Mouse (Mus musculus) limb, embryonic 14.5 days (tissue): ENCODE measurements around the gene Pald1. TPM values are rescaled to one million over a fixed set of nuclear protein-coding genes. Genes with fewer than 3 reads are reported as not detected.

Experiments used
- ATAC-seq: fragments of 200-750 bp; cut with Nextera tagmentation; 2 replicates; pipeline ENCODE4 v1.8.0; 2017; ENCODE audit warnings: low read depth, moderate number of reproducible peaks, moderate TSS enrichment; ENCODE audit not compliant: low FRiP score
- DNase-seq: peaks from one replicate; pipeline ENCODE4 v3.0.0-alpha.2; 2015; ENCODE audit warnings: low spot score
- H3K27ac ChIP-seq: fragments of 300-500 bp; sonication (generic); replicated peaks from 2 replicates; pipeline ENCODE4 v1.5.1; 2014; ENCODE audit warnings: low read depth, mild to moderate bottlenecking, low read length, moderate library complexity, mixed read lengths
- H3K27me3 ChIP-seq: fragments of 300-500 bp; sonication (generic); 2 replicates; pipeline ENCODE4 v1.6.1; 2014; ENCODE audit warnings: low read length, mixed read lengths; ENCODE audit not compliant: control insufficient read depth, insufficient read depth
- H3K36me3 ChIP-seq: fragments of 300-500 bp; sonication (generic); 2 replicates; pipeline ENCODE4 v1.6.1; 2014; ENCODE audit warnings: mild to moderate bottlenecking, low read length, moderate library complexity, mixed read lengths; ENCODE audit not compliant: control insufficient read depth, insufficient read depth
- H3K4me1 ChIP-seq: fragments of 300-500 bp; sonication (generic); 2 replicates; pipeline ENCODE4 v1.6.1; 2014; ENCODE audit warnings: antibody characterized with exemption, low read length, mixed read lengths; ENCODE audit not compliant: control insufficient read depth, insufficient read depth
- H3K4me2 ChIP-seq: fragments of 300-500 bp; sonication (generic); replicated peaks from 2 replicates; pipeline ENCODE4 v1.6.1; 2014; ENCODE audit warnings: low read depth, mild to moderate bottlenecking, low read length, moderate library complexity; ENCODE audit not compliant: severe bottlenecking
- H3K4me3 ChIP-seq: fragments of 300-500 bp; sonication (generic); replicated peaks from 2 replicates; pipeline ENCODE4 v1.5.1; 2014; ENCODE audit warnings: low read length
- H3K9ac ChIP-seq: fragments of 300-500 bp; sonication (generic); 2 replicates; pipeline ENCODE4 v1.6.1; 2014; ENCODE audit warnings: mild to moderate bottlenecking, low read depth, low read length, moderate library complexity; ENCODE audit not compliant: severe bottlenecking
- H3K9me3 ChIP-seq: fragments of 300-500 bp; sonication (generic); 2 replicates; pipeline ENCODE4 v1.6.1; 2016; ENCODE audit warnings: low read length; ENCODE audit not compliant: control insufficient read depth
- POLR2A ChIP-seq: fragments of 200-500 bp; IDR thresholded peaks from 2 replicates; pipeline ENCODE4 v1.8.0; 2012; ENCODE audit warnings: inconsistent platforms, mild to moderate bottlenecking, moderate library complexity, borderline replicate concordance; ENCODE audit not compliant: insufficient read depth, insufficient read length; ENCODE audit errors: extremely low read depth
- WGBS: fragments of 180-500 bp; shearing (Covaris S2); extraction: QIAGEN DNeasy Blood & Tissue Kit; methylation state at CpG from one replicate; pipeline ENCODE4 v1.1.7; 2014; 5-methylcytosine and 5-hydroxymethylcytosine counted together
- polyA plus RNA-seq, 2 experiments: library from polyadenylated mRNA; depleted of rRNA in 1 of 2; stranded (reverse) in 1 of 2; unstranded in 1 of 2; fragments of >200 nt; fragmentation: Nextera tagmentation in 1 of 2; extraction: Ambion mirVana in 1 of 2; gene quantifications; 2 replicates each; pipeline versions ENCODE4 v1.2.1 to v1.2.3; 2012 to 2014

The Pald1 gene
- polyA plus RNA-seq, 2 experiments = 19.4 to 24.9 TPM

GRCm38 (mm10) chr10:61426251-61426757 lies 43.0 kb upstream of the Pald1 start:
- TF ChIP-seq POLR2A = no peak
- DNase-seq = no peak
- H3K4me3 ChIP-seq = no peak overlapping the region
- 45% methylated on average over 2 of the region's 2 CpGs for WGBS
- H3K4me2 ChIP-seq = no peak overlapping the region
- no peak overlapping the region for H3K27ac ChIP-seq
- peaks cover 23% of the 10 kb centered on the region for H3K36me3 ChIP-seq
- no peaks in the 10 kb centered on the region for H3K9me3 ChIP-seq
- H3K4me1 ChIP-seq = peaks cover 5% of the 10 kb centered on the region; the same call in 1 of the 2 replicates
- no peaks in the 10 kb centered on the region for H3K27me3 ChIP-seq
- ATAC-seq = no peak
- no peak overlapping the region for H3K9ac ChIP-seq

DNA sequence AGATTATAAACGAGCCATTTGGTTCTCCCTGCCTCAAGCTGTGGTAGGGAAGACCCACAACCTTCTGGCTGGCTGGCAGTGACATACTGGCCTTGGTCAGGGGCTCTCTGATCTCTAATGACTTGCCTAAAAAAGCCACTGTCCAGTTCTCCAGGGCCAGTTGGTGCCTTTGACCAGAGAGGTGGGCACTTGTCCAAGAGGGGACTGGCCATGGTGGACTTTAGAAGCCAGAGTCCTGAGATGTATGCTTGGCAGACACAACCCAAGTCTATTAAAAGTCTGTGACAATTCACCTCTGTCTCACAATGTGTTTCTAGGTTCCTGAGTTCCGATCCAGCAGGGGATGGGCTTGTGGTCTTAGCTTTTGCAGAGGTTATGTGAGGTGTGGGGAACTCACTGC lies 41.7 kb upstream of the Pald1 start:
- Histone ChIP-seq H3K36me3 (peaks cover 11% of the 10 kb centered on the region), H3K27ac (no peak overlapping the region), H3K4me2 (no peak overlapping the region), H3K9ac (no peak overlapping the region), H3K4me1 (peaks cover 5% of the 10 kb centered on the region; the same call in 1 of the 2 replicates), H3K9me3 (no peaks in the 10 kb centered on the region), H3K4me3 (no peak overlapping the region), H3K27me3 (peaks cover 4% of the 10 kb centered on the region; the same call in 1 of the 2 replicates)
- TF ChIP-seq POLR2A = no peak
- no peak for DNase-seq
- ATAC-seq = no peak
- WGBS = 53% methylated on average over 2 of the region's 2 CpGs

DNA sequence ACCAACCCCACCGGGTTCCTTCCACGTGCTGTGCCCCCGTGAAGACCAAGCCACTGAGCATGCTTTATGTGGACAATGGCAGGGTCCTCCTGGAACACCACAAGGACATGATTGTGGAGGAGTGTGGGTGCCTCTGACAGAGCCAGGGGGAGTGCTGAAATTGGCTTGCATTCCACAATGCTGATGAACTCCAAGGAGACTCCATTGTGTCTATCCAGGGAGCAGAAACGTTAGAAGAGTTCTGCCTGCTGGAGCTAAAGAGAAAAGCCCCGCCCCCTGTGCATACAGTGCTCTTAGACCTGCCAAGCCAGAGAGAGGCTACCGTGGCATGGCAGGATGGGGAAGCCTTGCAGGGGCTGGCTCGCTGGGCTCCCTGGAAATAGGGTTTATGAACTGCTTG lies 41.2 kb upstream of the Pald1 start:
- WGBS = 35% methylated on average over 7 of the region's 7 CpGs
- Histone ChIP-seq H3K4me3 (no peak overlapping the region), H3K4me2 (no peak overlapping the region), H3K27me3 (peaks cover 10% of the 10 kb centered on the region), H3K9me3 (no peaks in the 10 kb centered on the region), H3K4me1 (peaks cover 5% of the 10 kb centered on the region; the same call in 1 of the 2 replicates), H3K27ac (no peak overlapping the region), H3K9ac (no peak overlapping the region), H3K36me3 (peaks cover 6% of the 10 kb centered on the region; the same call in 1 of the 2 replicates)
- peak; percentile 40 for DNase-seq
- TF ChIP-seq POLR2A = no peak
- ATAC-seq = peak; percentile 24; the same call in 1 of the 2 replicates

DNA sequence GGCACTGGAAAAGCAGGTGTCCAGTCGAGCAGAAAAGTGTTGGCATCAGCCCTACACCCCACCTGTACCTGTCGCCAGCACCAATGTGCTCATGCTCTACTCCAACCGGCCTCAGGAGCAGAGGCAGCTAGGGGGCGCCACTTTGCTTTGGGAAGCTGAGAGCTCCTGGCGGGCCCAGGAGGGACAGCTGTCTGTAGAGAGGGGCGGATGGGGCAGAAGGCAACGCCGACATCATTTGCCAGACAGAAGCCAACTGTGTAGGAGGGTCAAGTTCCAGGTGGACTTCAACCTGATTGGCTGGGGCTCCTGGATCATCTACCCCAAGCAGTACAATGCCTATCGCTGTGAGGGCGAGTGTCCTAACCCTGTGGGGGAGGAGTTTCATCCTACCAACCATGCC lies 40.0 kb upstream of the Pald1 start:
- ATAC-seq (no peak), DNase-seq (no peak)
- no peak overlapping the region for H3K27ac ChIP-seq
- H3K4me2 ChIP-seq = no peak overlapping the region
- peaks cover 9% of the 10 kb centered on the region; the same call in 1 of the 2 replicates for H3K4me1 ChIP-seq
- 65% methylated on average over 10 of the region's 10 CpGs for WGBS
- peaks cover 22% of the 10 kb centered on the region for H3K27me3 ChIP-seq
- TF ChIP-seq POLR2A = no peak
- H3K9me3 ChIP-seq = no peaks in the 10 kb centered on the region
- no peak overlapping the region for H3K9ac ChIP-seq
- no peaks in the 10 kb centered on the region for H3K36me3 ChIP-seq
- H3K4me3 ChIP-seq = no peak overlapping the region

DNA sequence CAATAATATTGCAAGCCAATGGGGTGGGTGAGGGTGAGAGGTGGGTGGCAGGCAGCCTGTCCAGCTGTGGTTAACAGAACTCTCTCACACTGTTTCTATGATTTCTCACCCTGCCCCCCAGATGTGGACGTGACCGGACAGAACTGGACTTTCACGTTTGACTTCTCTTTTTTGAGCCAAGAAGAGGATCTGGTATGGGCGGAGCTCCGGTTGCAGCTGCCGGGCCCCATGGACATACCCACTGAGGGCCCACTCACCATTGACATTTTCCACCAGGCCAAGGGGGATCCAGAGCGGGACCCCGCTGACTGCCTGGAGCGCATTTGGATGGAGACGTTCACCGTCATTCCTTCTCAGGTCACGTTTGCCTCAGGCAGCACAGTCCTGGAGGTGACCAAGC lies 39.5 kb upstream of the Pald1 start:
- ATAC-seq (no peak), DNase-seq (no peak)
- H3K4me1 ChIP-seq = peaks cover 12% of the 10 kb centered on the region; the same call in 1 of the 2 replicates
- H3K36me3 ChIP-seq = no peaks in the 10 kb centered on the region
- H3K27ac ChIP-seq = no peak overlapping the region
- H3K4me3 ChIP-seq = no peak overlapping the region
- peaks cover 26% of the 10 kb centered on the region for H3K27me3 ChIP-seq
- TF ChIP-seq POLR2A = no peak
- H3K4me2 ChIP-seq = no peak overlapping the region
- WGBS = 78% methylated on average over 12 of the region's 12 CpGs
- no peaks in the 10 kb centered on the region for H3K9me3 ChIP-seq
- H3K9ac ChIP-seq = no peak overlapping the region
